Mouse (Mus musculus) heart, adult 8-10 months (tissue): ENCODE data around the gene Cnbd2. TPM values are rescaled to one million over a fixed set of nuclear protein-coding genes. Genes with fewer than 3 reads are reported as not detected.

Experiments
- microRNA-seq: library from miRNA; unstranded; fragments of <30 nt; microRNA quantifications from one replicate; pipeline ENCODE4 v1.2.0, GENCODE M21; 2022
- total RNA-seq, 4 experiments: library from RNA; stranded (reverse); gene quantifications; 2 replicates each; pipeline ENCODE4 v1.2.4; 2022

The Cnbd2 gene
- total RNA-seq, 4 experiments from 2014 or later, result 0.60 to 1.1 (median 0.81) TPM

Small RNA genes lying within 50 kb of the gene (microRNA-seq; reads per million reads assigned to microRNA genes)
- gene Gm22758, result not detected
- not detected for gene Gm22759

Other genes with a start within 250 kb of the Cnbd2 start
- 1 to 10 TPM in 2 of 4 experiments, under 1 TPM in 2; 0.62 to 2.3 (median 1.1) TPM for gene Spag4, start 247.1 kb upstream of the Cnbd2 start, total RNA-seq
- gene Cpne1, start 200.3 kb upstream of the Cnbd2 start, total RNA-seq, result 10 to 100 TPM in 3 of 4 experiments, 1 to 10 TPM in 1; 9.4 to 13.7 (median 11.9) TPM
- gene Rbm12, start 200.3 kb upstream of the Cnbd2 start, total RNA-seq, result 10 to 100 TPM in 2 of 4 experiments, 1 to 10 TPM in 2; 8.4 to 20.4 (median 13.6) TPM
- gene Gm28036, start 185.2 kb upstream of the Cnbd2 start, total RNA-seq, result 10 to 100 TPM in 2 of 4 experiments, 1 to 10 TPM in 2; 9.4 to 12.1 (median 10.2) TPM
- 100 to 1,000 TPM; 303 to 403 (median 332) TPM for gene Romo1, start 168.3 kb upstream of the Cnbd2 start, total RNA-seq
- gene Nfs1, start 168.1 kb upstream of the Cnbd2 start, total RNA-seq, result 100 to 1,000 TPM; 104 to 115 (median 107) TPM
- 100 to 1,000 TPM; 107 to 140 (median 123) TPM for gene Rbm39, start 132.1 kb upstream of the Cnbd2 start, total RNA-seq
- 10 to 100 TPM; 13.5 to 25.1 (median 19.2) TPM for gene Phf20, start 115.8 kb upstream of the Cnbd2 start, total RNA-seq
- gene Scand1, start 405 bp downstream of the Cnbd2 start, total RNA-seq, result 10 to 100 TPM; 73.0 to 84.3 (median 79.6) TPM
- gene Epb41l1, start 108.6 kb downstream of the Cnbd2 start, total RNA-seq, result 1 to 10 TPM; 6.5 to 9.4 (median 7.6) TPM
- 10 to 100 TPM; 20.3 to 23.3 (median 22.2) TPM for gene Aar2, start 235.3 kb downstream of the Cnbd2 start, total RNA-seq